Mouse (Mus musculus) embryonic fibroblast, embryonic 13.5 days (primary cell): Measurements from ENCODE around the gene Tjp3.

Experiments used
- CTCF ChIP-seq: IDR thresholded peaks from 2 replicates; pipeline ENCODE4 v1.5.1; 2011; ENCODE audit warnings: mild to moderate bottlenecking, control low read depth, low read length, moderate library complexity, borderline replicate concordance; ENCODE audit not compliant: insufficient read depth
- POLR2A ChIP-seq: IDR thresholded peaks from 2 replicates; pipeline ENCODE4 v1.6.1; 2011; ENCODE audit warnings: low read depth, mild to moderate bottlenecking, control low read depth, low read length, moderate library complexity

- TF ChIP-seq POLR2A (no peak), CTCF (no peak)
Measured at GRCm38 (mm10) chr10:81277676-81278075, 13.7 kb downstream of the Tjp3 start.
